Mouse (Mus musculus) MEL (cell line): ENCODE measurements around the gene Olfr1104.

Source experiments
- CTCF ChIP-seq, 3 experiments: IDR thresholded peaks in 2 of 3; conservative IDR thresholded peaks in 1 of 3; 2 replicates each; pipeline ENCODE4 v1.5.1; 2011 to 2012; ENCODE audit warnings: low read length in 3 of 3, low read depth in 2 of 3, mild to moderate bottlenecking in 2 of 3, improper control_type of control experiment in 1 of 3, inconsistent platforms in 1 of 3, mixed read lengths in 1 of 3, moderate library complexity in 1 of 3; ENCODE audit not compliant: control insufficient read depth in 1 of 3, insufficient read depth in 1 of 3, poor library complexity in 1 of 3, severe bottlenecking in 1 of 3
- ETS1 ChIP-seq: IDR thresholded peaks from 2 replicates; pipeline ENCODE4 v1.6.1; 2012; ENCODE audit warnings: low read depth, mild to moderate bottlenecking, inconsistent platforms, low read length, improper control_type of control experiment, moderate library complexity
- GABPA ChIP-seq: IDR thresholded peaks from 2 replicates; pipeline ENCODE4 v1.6.1; 2012; ENCODE audit warnings: low read depth, mild to moderate bottlenecking, inconsistent platforms, low read length, improper control_type of control experiment, moderate library complexity
- KAT2A ChIP-seq: conservative IDR thresholded peaks from 2 replicates; pipeline ENCODE4 v1.6.1; 2012; ENCODE audit warnings: low read depth, low read length, improper control_type of control experiment, inconsistent platforms
- MEF2A ChIP-seq: IDR thresholded peaks from 2 replicates; pipeline ENCODE4 v1.6.1; 2014; ENCODE audit warnings: low read depth, mild to moderate bottlenecking, inconsistent platforms, low read length, improper control_type of control experiment; ENCODE audit not compliant: poor library complexity, insufficient replicate concordance, severe bottlenecking; ENCODE audit errors: extremely low read depth
- POLR2A ChIP-seq, 2 experiments: IDR thresholded peaks; 2 replicates each; pipeline ENCODE4 v1.6.1; 2011 to 2012; ENCODE audit warnings: low read length in 2 of 2, mild to moderate bottlenecking in 2 of 2, control low read depth in 1 of 2, improper control_type of control experiment in 1 of 2, low read depth in 1 of 2, moderate library complexity in 1 of 2; ENCODE audit not compliant: control insufficient read depth in 1 of 2, insufficient read depth in 1 of 2, poor library complexity in 1 of 2
- POLR2AphosphoS5 ChIP-seq: IDR thresholded peaks from 2 replicates; pipeline ENCODE4 v1.6.1; 2012; ENCODE audit warnings: low read depth, borderline replicate concordance, mild to moderate bottlenecking, inconsistent platforms, low read length, moderate library complexity, mixed read lengths
- RCOR1 ChIP-seq: IDR thresholded peaks from 2 replicates; pipeline ENCODE4 v1.6.1; 2012; ENCODE audit warnings: low read depth, mild to moderate bottlenecking, inconsistent platforms, low read length, improper control_type of control experiment
- TAL1 ChIP-seq: IDR thresholded peaks from 2 replicates; pipeline ENCODE4 v1.6.1; 2012; ENCODE audit warnings: mild to moderate bottlenecking, inconsistent platforms, low read length, moderate library complexity, mixed read lengths
- USF2 ChIP-seq, 2 experiments: IDR thresholded peaks; 2 replicates each; pipeline ENCODE4 v1.6.1; 2011 to 2012; ENCODE audit warnings: improper control_type of control experiment in 2 of 2, low read length in 2 of 2, borderline replicate concordance in 1 of 2, inconsistent platforms in 1 of 2, low read depth in 1 of 2, mild to moderate bottlenecking in 1 of 2; ENCODE audit not compliant: insufficient read depth in 1 of 2

GRCm38 (mm10) chr2:87075717-87076116 is 48.8 kb upstream of the Olfr1104 start, which contains the start of gene Olfr1107:
- TF ChIP-seq ETS1: no peak
- no peak for TF ChIP-seq TAL1
- TF ChIP-seq CTCF (IDR thresholded peaks at IDR 0.05 in 2 of 3, conservative IDR thresholded peaks at IDR 0.05 in 1 of 3; ENCODE audit: control insufficient read depth in 1 of 3, insufficient read depth in 1 of 3, low read depth in 2 of 3, low read length in 3 of 3, poor library complexity in 1 of 3, severe bottlenecking in 1 of 3): no peak
- TF ChIP-seq KAT2A: no peak
- no peak for TF ChIP-seq USF2 (IDR thresholded peaks at IDR 0.05; ENCODE audit: borderline replicate concordance in 1 of 2, insufficient read depth in 1 of 2, low read depth in 1 of 2, low read length in 2 of 2)
- TF ChIP-seq POLR2AphosphoS5: no peak
- TF ChIP-seq POLR2A (IDR thresholded peaks at IDR 0.05; ENCODE audit: control insufficient read depth in 1 of 2, insufficient read depth in 1 of 2, low read depth in 1 of 2, low read length in 2 of 2, poor library complexity in 1 of 2): no peak
- TF ChIP-seq GABPA: no peak
- TF ChIP-seq RCOR1: no peak
- TF ChIP-seq MEF2A: no peak
